ENCODE assay signal across 16 mouse cellular contexts in genomic region chr15:41379637-41380036, GRCm38 (mm10).
DNase-seq lines count a peak whose midpoint lies in the region.
"Had no signal": no experiment of that assay in that cellular context is flagged by ENCODE, and none has a peak within 500 bp of the region (broad histone marks: within the 10 kb centered on the region; RNA-seq: fewer than 3 reads in every experiment).

No protein-coding gene starts in this region.

- DNase-seq in left cerebral cortex, adult 11 months (ENCODE audit: low spot score), result peak; percentile 7
- DNase-seq in left cerebral cortex, postnatal 4 days, result no peak
- peak; percentile 48 for DNase-seq in right cerebral cortex, adult 18-20 months
- no peak for DNase-seq in right cerebral cortex, postnatal 4 days
- peak; percentile 64 for DNase-seq in brain, adult 2 months (ENCODE audit: low read depth, low spot score)
- DNase-seq in telencephalon, adult 2 months (ENCODE audit: low read depth, low spot score), result peak; percentile 63
- DNase-seq: adrenal gland, adult 2 months; adrenal gland, postnatal 14 days; cerebellum, adult 11-12 months; cerebellum, adult 8-10 months; cerebellum, postnatal 10 days; cerebellum, postnatal 36 days; embryo, embryonic 11 days; gastrocnemius, adult 2 months; gastrocnemius, postnatal 14 days; heart, adult 11 months had no signal

- intact Hi-C loops in left cerebral cortex, postnatal 4 days (cut with DNase I), result no loop called here

Comparison
In these comparisons a context has a peak if more than half of its experiments do, and no peak if none do; other contexts are left out.
1. DNase-seq: peak in left cerebral cortex, adult 11 months (single experiment), right cerebral cortex, adult 18-20 months (single experiment), brain, adult 2 months (single experiment) and telencephalon, adult 2 months (single experiment); none in left cerebral cortex, postnatal 4 days (single experiment) and right cerebral cortex, postnatal 4 days (single experiment).